Mouse (Mus musculus) liver, postnatal 0 days (tissue): ENCODE measurements around the gene Prr5l.

Experiments used
- CTCF ChIP-seq: sonication (generic); IDR thresholded peaks from 2 replicates; pipeline ENCODE4 v1.5.1; 2016; ENCODE audit warnings: antibody characterized with exemption, low read depth
- EP300 ChIP-seq: IDR thresholded peaks from 2 replicates; pipeline ENCODE4 v1.6.1; 2016; ENCODE audit warnings: antibody characterized with exemption, low read depth, mild to moderate bottlenecking

- TF ChIP-seq CTCF (no peak), EP300 (no peak)
Observed at GRCm38 (mm10) chr2:101711608-101712007, 171.2 kb downstream of the Prr5l start.
